In the genomic region with DNA sequence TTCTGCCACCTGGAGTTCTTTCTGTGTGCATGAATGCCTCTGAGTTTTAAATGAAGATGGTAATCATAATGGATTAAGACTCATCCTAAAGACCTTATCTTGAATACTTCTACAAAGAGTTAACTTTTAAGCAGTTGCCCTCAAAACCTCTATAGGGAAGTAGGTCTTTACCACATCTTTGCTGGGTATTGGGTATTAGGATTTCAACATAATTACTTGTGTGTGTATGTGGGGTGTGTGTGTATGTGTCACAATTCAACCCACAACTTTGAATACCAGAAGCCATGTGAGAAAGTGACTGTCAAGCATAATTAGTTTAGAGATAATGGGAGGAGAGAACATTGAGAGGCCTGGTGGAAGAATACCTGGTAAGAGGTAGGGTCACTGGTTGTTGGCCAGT, we compare ENCODE assay signal across 16 mouse cellular contexts.
"Had no signal": no experiment of that assay in that cellular context is flagged by ENCODE, and none has a peak within 500 bp of the region (broad histone marks: within the 10 kb centered on the region; RNA-seq: fewer than 3 reads in every experiment).

No protein-coding gene starts in this region.

- H3K27me3 ChIP-seq: midbrain, embryonic 12.5 days; neural tube, embryonic 12.5 days had no signal

- DNase-seq: lung, adult 18-20 months; lung, embryonic 14.5 days; lung, postnatal 10 days; lung, postnatal 4 days; midbrain, embryonic 14.5 days; right cerebral cortex, postnatal 14 days; right cerebral cortex, postnatal 4 days; spleen, adult 18-20 months; thymus, adult 18-20 months; thymus, postnatal 14 days; thymus, postnatal 36 days had no signal

- H3K36me3 ChIP-seq: midbrain, embryonic 10.5 days; midbrain, embryonic 12.5 days; neural tube, embryonic 12.5 days had no signal

- H3K4me3 ChIP-seq: midbrain, embryonic 10.5 days; midbrain, embryonic 12.5 days; neural tube, embryonic 12.5 days had no signal

- H3K9me3 ChIP-seq: midbrain, embryonic 10.5 days; midbrain, embryonic 12.5 days; neural tube, embryonic 12.5 days had no signal

- H3K27ac ChIP-seq: liver, embryonic 14.5 days; midbrain, embryonic 10.5 days; midbrain, embryonic 12.5 days; neural tube, embryonic 12.5 days had no signal

- H3K4me1 ChIP-seq: midbrain, embryonic 10.5 days; midbrain, embryonic 12.5 days; neural tube, embryonic 12.5 days had no signal

- ATAC-seq: midbrain, embryonic 16.5 days had no signal
